Mouse (Mus musculus) urinary bladder, postnatal 25 days (tissue): ENCODE results near the gene Sct.

Experiments
- DNase-seq: peaks from one replicate; pipeline ENCODE4 v3.0.0; 2022; ENCODE audit warnings: low spot score

Gene Sct

DNA sequence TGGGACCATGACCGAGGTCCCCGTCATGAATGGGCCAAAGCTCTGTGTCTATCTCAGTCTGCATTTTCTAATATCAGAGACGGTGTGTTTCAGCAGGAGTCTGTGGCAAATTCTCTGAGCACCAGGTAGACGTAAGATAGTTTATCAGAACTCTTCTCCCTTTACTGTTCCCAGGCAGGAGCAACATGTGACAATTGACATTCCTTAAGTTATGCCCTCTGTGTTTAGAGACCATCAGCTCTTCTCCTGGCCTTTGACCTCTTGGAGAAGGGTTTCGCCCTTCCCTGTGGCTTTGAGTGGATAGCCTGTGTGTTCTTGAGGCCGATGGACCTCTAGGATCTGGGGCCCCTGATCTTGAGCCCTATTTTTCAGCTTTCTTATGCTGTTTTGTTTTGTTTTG lies 49.2 kb downstream of the Sct start:
- no peak for DNase-seq
